Mouse (Mus musculus) intestine, embryonic 15.5 days (tissue): Measurements from ENCODE around the gene Flnc. TPM values are rescaled to one million over a fixed set of nuclear protein-coding genes. Genes with fewer than 3 reads are reported as not detected.

ENCODE experiments used
- ATAC-seq: fragments of 200-750 bp; cut with Nextera tagmentation; 2 replicates; pipeline ENCODE4 v1.8.0; 2017; ENCODE audit warnings: moderate TSS enrichment, moderate library complexity
- H3K27ac ChIP-seq: fragments of 300-500 bp; sonication (generic); 2 replicates; pipeline ENCODE4 v1.5.1; 2015; ENCODE audit warnings: mild to moderate bottlenecking, inconsistent platforms
- H3K27me3 ChIP-seq: fragments of 300-500 bp; sonication (generic); replicated peaks from 2 replicates; pipeline ENCODE4 v1.6.1; 2015; ENCODE audit warnings: inconsistent platforms
- H3K36me3 ChIP-seq: fragments of 300-500 bp; sonication (generic); 2 replicates; pipeline ENCODE4 v1.6.1; 2015; ENCODE audit warnings: inconsistent platforms
- H3K4me1 ChIP-seq: fragments of 300-500 bp; sonication (generic); replicated peaks from 2 replicates; pipeline ENCODE4 v1.6.1; 2015; ENCODE audit warnings: inconsistent platforms
- H3K4me2 ChIP-seq: fragments of 300-500 bp; sonication (generic); replicated peaks from 2 replicates; pipeline ENCODE4 v1.6.1; 2015; ENCODE audit warnings: mild to moderate bottlenecking, inconsistent platforms
- H3K4me3 ChIP-seq: fragments of 300-500 bp; sonication (generic); replicated peaks from 2 replicates; pipeline ENCODE4 v1.5.1; 2015; ENCODE audit warnings: inconsistent platforms
- H3K9ac ChIP-seq: fragments of 300-500 bp; sonication (generic); 2 replicates; pipeline ENCODE4 v1.6.1; 2015; ENCODE audit warnings: inconsistent platforms
- H3K9me3 ChIP-seq: fragments of 300-500 bp; sonication (generic); 2 replicates; pipeline ENCODE4 v1.6.1; 2016; ENCODE audit warnings: inconsistent platforms
- WGBS: fragments of 180-500 bp; shearing (Covaris S2); methylation state at CpG from one replicate; pipeline ENCODE4 v1.1.7; 2015; 5-methylcytosine and 5-hydroxymethylcytosine counted together
- polyA plus RNA-seq: library from polyadenylated mRNA; unstranded; fragments of >200 nt; fragmentation: Nextera tagmentation; extraction: Ambion mirVana; gene quantifications from 2 replicates; pipeline ENCODE4 v1.2.1, GENCODE M21; 2015

The Flnc gene
- polyA plus RNA-seq, 1 experiment from 2014 or later = 10.1 TPM

DNA sequence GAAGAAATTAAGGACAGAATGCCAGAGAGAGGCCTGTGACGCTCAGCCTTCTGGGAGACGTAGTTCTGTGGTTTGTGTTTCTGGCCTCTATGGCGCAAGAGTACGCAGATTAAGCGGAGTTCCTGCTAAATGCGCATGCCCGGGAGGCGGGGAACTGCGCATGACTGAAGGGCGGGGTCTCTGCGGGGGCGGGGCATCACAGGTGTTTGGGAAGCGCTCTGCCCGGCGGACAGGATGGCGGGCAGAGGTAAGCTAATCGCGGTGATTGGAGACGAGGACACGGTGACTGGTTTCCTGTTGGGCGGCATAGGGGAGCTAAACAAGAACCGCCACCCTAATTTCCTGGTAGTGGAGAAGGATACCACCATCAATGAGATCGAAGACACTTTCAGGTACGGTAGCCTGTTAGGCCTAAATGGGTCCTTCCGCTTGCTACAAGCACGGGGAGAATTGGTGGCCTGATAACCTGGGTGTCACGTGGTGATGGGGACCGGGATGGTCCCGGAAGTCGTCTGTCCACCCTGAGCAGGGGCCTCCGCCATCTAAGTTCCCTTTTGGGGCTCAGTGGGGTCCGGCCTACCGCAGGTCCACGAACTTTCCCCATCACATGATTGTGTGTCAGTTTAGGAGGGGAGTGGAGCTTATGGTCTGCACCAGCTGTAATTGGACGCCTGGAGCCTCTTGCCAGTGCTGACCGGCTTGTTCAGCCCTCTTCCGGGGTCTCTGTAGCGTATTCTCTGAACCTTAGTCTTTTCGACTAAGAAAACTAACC is 34.7 kb downstream of the Flnc start, which contains the start of gene Atp6v1f:
Atp6v1f (plus strand) TSS at position 136 of the 772 bp plus-strand sequence.
- no peaks in the 10 kb centered on the region for H3K27me3 ChIP-seq
- H3K4me1 ChIP-seq = 0 out of 2 replicates have a peak, but pooled peaks cover 2% of the 10 kb centered on the region
- H3K9ac ChIP-seq = peak within 1 kb of the TSS; percentile 62
- WGBS = under 1% methylated on average over 39 of the region's 39 CpGs
- peak within 1 kb of the TSS; percentile 67 for H3K4me2 ChIP-seq
- H3K9me3 ChIP-seq = no peaks in the 10 kb centered on the region
- peak within 1 kb of the TSS; percentile 63 for H3K4me3 ChIP-seq
- peak within 1 kb of the TSS; percentile 65 for H3K27ac ChIP-seq
- ATAC-seq = peak; percentile 95
- H3K36me3 ChIP-seq = peaks cover 10% of the 10 kb centered on the region

DNA sequence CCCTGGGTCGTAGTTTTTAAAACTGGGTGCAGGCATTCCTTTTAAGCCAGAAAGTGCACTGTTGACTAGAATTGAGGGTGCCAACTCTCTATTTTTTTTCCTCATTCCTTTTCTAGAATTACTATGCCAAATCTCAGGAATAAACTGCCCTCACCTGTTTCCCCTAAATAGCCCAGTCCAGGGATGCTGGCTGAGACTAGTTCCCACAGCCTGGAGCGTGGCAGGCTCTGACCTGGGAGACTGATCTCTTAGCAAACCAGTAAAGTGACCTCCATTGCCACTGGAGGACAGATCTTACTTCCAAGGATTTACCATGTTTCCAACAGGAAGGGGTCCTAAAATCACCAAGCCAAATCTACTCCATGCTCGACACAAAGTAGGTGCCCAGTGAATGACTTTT is 35.8 kb downstream of the Flnc start:
- no peaks in the 10 kb centered on the region for H3K27me3 ChIP-seq
- no peak for ATAC-seq
- H3K36me3 ChIP-seq = peaks cover 10% of the 10 kb centered on the region
- H3K4me1 ChIP-seq = 0 out of 2 replicates have a peak, but pooled peaks cover 2% of the 10 kb centered on the region
- H3K4me3 ChIP-seq = peak overlapping the region; percentile 63
- no peaks in the 10 kb centered on the region for H3K9me3 ChIP-seq
- H3K4me2 ChIP-seq = peak overlapping the region; percentile 67
- 73% methylated on average over 3 of the region's 3 CpGs for WGBS
- H3K9ac ChIP-seq = 0 out of 2 replicates have a peak overlapping the region, but pooled peaks have one; percentile 62
- no peak overlapping the region for H3K27ac ChIP-seq

DNA sequence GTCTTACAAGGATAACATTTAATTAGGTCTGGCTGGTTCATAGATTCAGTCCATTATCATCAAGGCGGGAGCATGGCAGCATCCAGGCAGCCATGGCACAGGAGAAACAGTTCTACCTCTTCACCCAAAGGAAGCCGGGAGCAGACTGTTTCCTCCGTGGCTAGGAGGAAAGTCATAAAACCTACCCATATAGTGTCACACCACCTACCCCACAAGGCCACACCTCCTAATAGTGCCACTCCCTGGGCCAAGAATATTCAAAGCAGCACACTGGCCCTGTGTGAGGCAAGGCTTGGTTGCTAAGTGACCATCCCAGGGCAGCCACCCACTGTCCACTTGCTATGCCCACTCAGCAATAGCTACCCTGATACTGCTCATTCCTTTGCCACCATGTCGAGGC is 38.1 kb downstream of the Flnc start, which contains the start of gene Atp6v1fnb:
Atp6v1fnb (plus strand) TSS at position 301 of the 400 bp plus-strand sequence.
- 81% methylated on average over 4 of the region's 4 CpGs for WGBS
- Histone ChIP-seq H3K4me3 (no peak within 1 kb of the TSS), H3K27me3 (no peaks in the 10 kb centered on the region)

DNA sequence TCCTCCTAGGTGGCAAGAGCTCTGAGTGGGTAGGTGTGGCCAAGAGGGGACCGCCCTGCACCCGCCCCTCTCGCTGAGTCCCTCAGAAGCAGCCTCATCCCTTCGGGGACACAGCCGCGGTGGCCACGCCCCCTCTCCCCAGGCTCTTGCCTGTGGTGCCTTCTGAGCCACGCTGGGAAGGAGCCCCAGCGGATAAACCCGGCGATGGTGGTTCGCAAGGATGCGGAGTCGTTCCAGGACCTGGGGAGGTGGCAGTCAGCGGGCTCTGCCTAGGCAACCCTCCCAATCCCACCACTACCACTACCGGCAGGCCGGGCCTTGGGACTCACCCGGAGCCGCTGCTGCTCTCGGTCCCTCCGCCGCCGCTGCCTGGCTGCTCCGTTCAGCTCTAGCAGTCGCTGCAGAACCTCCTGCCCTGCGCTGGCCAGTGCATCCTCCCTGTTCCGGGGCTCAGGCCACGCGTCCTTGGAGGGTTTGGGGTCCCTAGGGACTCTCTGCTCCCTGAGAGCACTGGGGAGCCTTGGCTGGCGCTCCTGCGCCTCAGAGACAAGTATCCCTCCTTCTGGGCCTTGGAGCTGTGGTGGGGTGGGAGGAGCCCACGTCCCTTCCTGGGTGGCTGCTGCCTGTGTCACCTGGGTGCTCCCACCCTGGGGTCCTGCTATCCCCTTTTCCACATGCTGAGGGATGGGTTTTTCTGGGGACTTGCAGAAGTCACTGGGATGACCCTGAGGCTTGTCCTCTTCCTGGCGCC is 41.1 kb downstream of the Flnc start:
- 0 out of 2 replicates have a peak, but pooled peaks cover 5% of the 10 kb centered on the region for H3K4me1 ChIP-seq
- peaks cover 10% of the 10 kb centered on the region for H3K36me3 ChIP-seq
- ATAC-seq = peak; percentile 97
- peak overlapping the region; percentile 40 for H3K9ac ChIP-seq
- H3K27me3 ChIP-seq = no peaks in the 10 kb centered on the region
- H3K4me2 ChIP-seq = peak overlapping the region; percentile 91
- WGBS = 5% methylated on average over 33 of the region's 33 CpGs
- no peak overlapping the region for H3K27ac ChIP-seq
- H3K4me3 ChIP-seq = peak overlapping the region; percentile 44
- no peaks in the 10 kb centered on the region for H3K9me3 ChIP-seq

More for the DNA sequence above, 38.1 kb downstream of the Flnc start, which contains the start of gene Atp6v1fnb:
- peaks cover 10% of the 10 kb centered on the region for H3K36me3 ChIP-seq
- H3K4me1 ChIP-seq = 0 out of 2 replicates have a peak, but pooled peaks cover 6% of the 10 kb centered on the region
- no peak for ATAC-seq
- no peaks in the 10 kb centered on the region for H3K9me3 ChIP-seq
- H3K9ac ChIP-seq = no peak within 1 kb of the TSS
- no peak within 1 kb of the TSS for H3K27ac ChIP-seq
- no peak within 1 kb of the TSS for H3K4me2 ChIP-seq

DNA sequence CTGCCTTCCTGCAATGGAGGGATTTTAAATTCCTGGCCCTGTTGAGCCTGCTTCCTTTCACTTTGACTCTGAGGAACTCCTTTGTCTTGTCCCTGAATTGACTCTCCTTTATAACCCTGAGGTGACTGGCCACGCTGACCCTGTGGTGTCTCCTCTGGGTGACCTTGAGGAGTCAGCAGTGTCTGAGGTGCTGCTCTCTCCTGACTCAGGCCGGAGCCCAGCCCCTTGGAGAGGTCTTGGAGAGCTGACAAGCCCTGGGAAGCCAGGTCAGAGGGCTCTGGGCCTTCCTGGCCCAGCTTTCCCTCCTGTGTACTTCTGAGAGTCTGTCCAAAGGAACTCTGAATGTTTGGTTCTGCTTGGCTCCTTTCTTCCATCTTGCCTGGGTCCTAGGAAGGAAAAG is 41.7 kb downstream of the Flnc start:
- Histone ChIP-seq H3K4me3 (no peak overlapping the region), H3K4me2 (0 out of 2 replicates have a peak overlapping the region, but pooled peaks have one; percentile 91), H3K9me3 (no peaks in the 10 kb centered on the region), H3K4me1 (0 out of 2 replicates have a peak, but pooled peaks cover 4% of the 10 kb centered on the region), H3K27ac (no peak overlapping the region), H3K36me3 (peaks cover 10% of the 10 kb centered on the region), H3K27me3 (no peaks in the 10 kb centered on the region), H3K9ac (no peak overlapping the region)
- WGBS = 68% methylated on average over 2 of the region's 2 CpGs
- no peak for ATAC-seq

DNA sequence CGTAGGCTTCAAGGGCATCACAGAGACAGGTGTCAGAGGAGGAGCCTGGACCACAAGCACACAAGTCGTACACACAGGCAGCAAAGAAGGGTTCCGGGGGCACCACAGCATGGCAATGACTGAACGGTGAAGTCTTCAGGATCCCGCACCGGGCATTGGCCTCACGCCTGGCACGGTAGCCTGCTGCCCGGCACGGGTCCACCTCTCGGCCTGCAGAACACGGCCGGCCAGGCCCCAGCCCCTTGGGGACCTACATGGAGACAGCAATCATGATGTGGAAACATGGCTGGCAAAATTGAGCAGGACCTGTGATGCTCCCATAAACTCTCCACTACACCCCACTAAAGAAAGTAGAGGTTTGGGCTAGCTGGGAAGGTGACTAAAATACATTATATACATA is 49.6 kb downstream of the Flnc start:
- no peaks in the 10 kb centered on the region for H3K27me3 ChIP-seq
- no peaks in the 10 kb centered on the region for H3K36me3 ChIP-seq
- H3K27ac ChIP-seq = no peak overlapping the region
- peaks cover 7% of the 10 kb centered on the region for H3K4me1 ChIP-seq
- 92% methylated on average over 13 of the region's 13 CpGs for WGBS
- no peak overlapping the region for H3K4me3 ChIP-seq
- H3K4me2 ChIP-seq = no peak overlapping the region
- H3K9ac ChIP-seq = no peak overlapping the region
- no peaks in the 10 kb centered on the region for H3K9me3 ChIP-seq
- ATAC-seq = no peak

DNA sequence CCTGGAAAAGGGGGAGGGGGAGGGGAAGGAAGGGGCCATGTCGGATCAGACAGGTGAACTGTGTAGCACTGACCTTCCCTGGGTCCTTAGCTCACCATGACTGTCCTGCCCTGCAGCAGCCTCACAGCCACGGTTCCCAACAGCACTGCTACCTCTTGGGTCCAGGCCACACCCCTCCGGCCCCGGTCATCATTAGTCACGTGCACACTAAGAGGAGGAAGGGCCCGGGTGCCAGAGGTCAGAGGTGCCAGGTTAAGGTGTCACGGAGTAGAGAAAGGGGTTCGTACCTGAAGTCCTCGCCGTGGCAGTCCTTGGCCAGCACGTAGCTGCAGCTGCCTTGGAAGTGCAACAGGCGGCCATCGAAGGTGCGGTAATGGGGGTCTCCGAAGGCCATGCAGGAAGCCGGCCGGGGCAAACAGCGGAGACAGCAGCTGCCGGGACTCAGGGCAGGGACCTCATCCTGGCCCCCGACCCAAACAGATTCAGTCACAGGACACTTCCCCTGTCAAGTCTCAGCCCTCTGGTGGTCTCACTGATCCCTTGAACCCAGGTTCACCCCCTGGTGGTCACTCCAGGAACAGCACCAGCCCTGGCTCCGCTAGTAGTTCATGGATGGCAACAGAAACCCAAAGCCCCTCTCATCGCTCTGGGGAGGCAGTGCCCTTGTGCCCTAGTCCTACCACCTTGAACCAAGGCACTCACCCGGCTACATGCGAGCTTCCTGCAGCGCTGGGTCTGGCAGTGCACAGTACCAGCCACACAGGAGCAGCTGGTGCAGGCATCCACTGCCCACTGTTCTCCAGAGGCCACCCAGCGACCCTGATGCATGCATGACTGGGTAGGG is 51.9 kb downstream of the Flnc start:
- WGBS = 10% methylated on average over 26 of the region's 26 CpGs
- H3K4me2 ChIP-seq = peak overlapping the region; percentile 81
- H3K4me3 ChIP-seq = peak overlapping the region; percentile 36
- ATAC-seq = peak; percentile 81
- H3K27ac ChIP-seq = no peak overlapping the region
- no peaks in the 10 kb centered on the region for H3K27me3 ChIP-seq
- peaks cover 7% of the 10 kb centered on the region for H3K4me1 ChIP-seq
- peak overlapping the region; percentile 20; the same call in 1 of the 2 replicates for H3K9ac ChIP-seq
- H3K36me3 ChIP-seq = no peaks in the 10 kb centered on the region
- no peaks in the 10 kb centered on the region for H3K9me3 ChIP-seq

DNA sequence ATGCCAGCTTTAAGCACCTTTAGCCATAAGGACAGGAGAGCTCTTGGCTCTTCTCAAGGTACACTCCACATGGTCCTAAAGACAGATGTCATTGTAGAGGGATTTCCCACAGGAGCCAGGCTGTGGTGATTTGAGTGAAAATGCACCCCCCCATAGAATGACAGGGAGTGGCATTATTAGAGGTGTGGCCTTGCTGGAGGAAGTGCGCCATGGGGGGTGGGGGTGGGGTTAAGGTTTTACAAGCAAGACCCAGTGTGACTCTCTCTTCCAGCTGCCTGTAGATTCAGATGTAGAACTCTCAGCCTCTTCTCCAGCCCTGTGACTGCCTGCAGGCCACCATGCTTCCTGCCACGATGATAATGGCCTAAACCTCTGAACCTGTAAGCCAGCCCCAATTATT is 52.9 kb downstream of the Flnc start:
- ATAC-seq = no peak
- H3K36me3 ChIP-seq = no peaks in the 10 kb centered on the region
- no peak overlapping the region for H3K27ac ChIP-seq
- no peak overlapping the region for H3K9ac ChIP-seq
- H3K4me3 ChIP-seq = no peak overlapping the region
- peaks cover 7% of the 10 kb centered on the region for H3K4me1 ChIP-seq
- H3K27me3 ChIP-seq = no peaks in the 10 kb centered on the region
- no peaks in the 10 kb centered on the region for H3K9me3 ChIP-seq
- 62% methylated on average over 2 of the region's 2 CpGs for WGBS
- H3K4me2 ChIP-seq = no peak overlapping the region

DNA sequence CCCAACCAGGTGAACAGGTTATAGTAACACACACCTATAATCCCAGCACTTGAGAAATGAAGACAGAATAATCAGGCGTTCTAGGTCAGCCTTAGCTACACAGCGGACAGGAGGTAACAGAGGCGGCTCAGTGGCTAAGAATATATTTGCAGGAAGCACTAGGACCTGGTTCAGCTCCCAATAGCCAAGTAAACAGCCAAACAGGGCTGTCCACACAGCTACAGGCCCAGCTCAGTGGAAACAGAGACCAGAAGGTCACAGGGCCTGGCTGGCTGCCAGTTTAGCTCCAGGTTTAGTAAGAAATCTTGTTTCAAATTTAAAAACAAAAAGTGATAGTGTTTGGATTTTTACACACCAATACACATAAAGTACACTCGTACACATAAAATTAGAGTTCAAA is 61.0 kb downstream of the Flnc start:
- Histone ChIP-seq H3K36me3 (no peaks in the 10 kb centered on the region), H3K4me3 (no peak overlapping the region), H3K4me1 (no peaks in the 10 kb centered on the region), H3K27me3 (peaks cover 6% of the 10 kb centered on the region), H3K27ac (no peak overlapping the region), H3K9ac (no peak overlapping the region), H3K9me3 (no peaks in the 10 kb centered on the region), H3K4me2 (no peak overlapping the region)
- ATAC-seq = no peak
- WGBS = 83% methylated on average over 4 of the region's 4 CpGs

DNA sequence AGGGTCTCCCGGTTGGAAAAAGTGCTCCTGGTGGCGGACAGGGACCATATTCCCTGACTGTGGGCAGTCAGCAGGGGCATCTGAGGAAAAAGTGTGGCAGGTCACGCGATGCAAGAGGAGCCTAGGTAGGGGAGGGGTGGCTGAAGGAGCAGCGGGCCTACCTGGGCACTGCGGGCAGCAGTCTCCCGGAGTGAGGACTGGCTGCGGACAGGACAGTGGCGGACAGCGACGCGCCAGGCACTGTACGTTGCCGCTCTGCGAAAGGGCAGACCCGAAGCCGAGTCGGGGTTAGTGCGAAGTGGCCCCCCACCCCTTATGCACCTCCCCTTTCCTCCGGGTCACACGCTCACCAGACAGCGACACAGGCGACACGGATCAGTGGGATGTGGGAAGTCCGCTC is 63.2 kb downstream of the Flnc start:
- Histone ChIP-seq H3K4me3 (no peak overlapping the region), H3K9ac (no peak overlapping the region), H3K4me1 (no peaks in the 10 kb centered on the region), H3K9me3 (no peaks in the 10 kb centered on the region), H3K36me3 (no peaks in the 10 kb centered on the region), H3K27ac (no peak overlapping the region), H3K27me3 (peaks cover 6% of the 10 kb centered on the region), H3K4me2 (no peak overlapping the region)
- no peak for ATAC-seq
- 41% methylated on average over 25 of the region's 25 CpGs for WGBS

DNA sequence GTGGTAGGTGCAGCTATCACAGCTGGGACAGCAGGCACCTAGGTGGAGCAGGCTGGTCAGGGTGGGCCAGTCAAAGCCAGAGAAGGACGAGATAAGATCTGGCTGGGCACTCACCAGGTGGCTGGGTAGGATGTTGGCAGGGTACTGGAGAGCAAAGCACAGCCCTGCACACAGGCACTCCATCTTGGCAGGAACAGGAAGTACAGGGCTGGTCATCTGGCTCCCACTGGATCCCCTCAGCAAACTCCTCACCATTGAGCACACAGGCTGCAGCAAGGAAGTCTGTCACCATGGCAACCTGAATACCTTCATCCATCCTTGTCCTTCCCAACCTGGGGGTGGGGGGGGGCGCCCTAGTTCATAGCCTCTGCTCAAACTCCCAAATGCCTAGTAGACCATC is 64.7 kb downstream of the Flnc start:
- H3K27me3 ChIP-seq = peaks cover 6% of the 10 kb centered on the region
- ATAC-seq = 0 out of 2 replicates have a peak, but pooled peaks have one; percentile 25
- 28% methylated on average over 2 of the region's 2 CpGs for WGBS

More for the DNA sequence above, 64.7 kb downstream of the Flnc start:
- Histone ChIP-seq H3K4me3 (no peak overlapping the region), H3K4me1 (no peaks in the 10 kb centered on the region), H3K4me2 (no peak overlapping the region), H3K36me3 (no peaks in the 10 kb centered on the region), H3K27ac (no peak overlapping the region), H3K9me3 (no peaks in the 10 kb centered on the region), H3K9ac (no peak overlapping the region)
